Mouse (Mus musculus) thymus, postnatal 0 days (tissue): ENCODE results near the gene Olfr107. TPM values are rescaled to one million over a fixed set of nuclear protein-coding genes. Genes with fewer than 3 reads are reported as not detected.

Source experiments
- DNase-seq: peaks from one replicate; pipeline ENCODE4 v3.0.0-alpha.2; 2015; ENCODE audit warnings: low spot score
- polyA plus RNA-seq: library from polyadenylated mRNA; unstranded; fragments of >200 nt; fragmentation: Nextera tagmentation; extraction: Ambion mirVana; gene quantifications from 2 replicates; pipeline ENCODE4 v1.2.1, GENCODE M21; 2015

Gene Olfr107
- not detected in 2 replicates for polyA plus RNA-seq

DNA sequence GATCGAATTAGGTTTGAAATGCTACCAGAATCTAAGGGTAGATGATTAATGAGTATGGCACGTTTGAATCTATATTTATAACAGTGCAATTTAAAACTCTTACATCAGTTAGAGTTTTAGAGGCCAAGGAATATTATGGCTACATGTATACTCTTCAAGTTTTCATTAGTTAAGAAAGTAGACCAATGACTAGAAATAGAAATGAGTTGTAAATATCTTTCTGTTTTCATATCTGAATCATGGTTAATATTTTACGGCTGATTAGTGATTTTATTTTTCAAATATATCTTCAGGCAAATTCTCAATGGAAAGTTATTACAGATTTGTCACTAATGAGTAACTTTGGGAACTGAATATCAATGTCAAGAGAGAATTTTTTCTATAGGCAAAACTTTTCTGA, at the start of gene Olfr107:
Gene Olfr107 (plus strand): TSS at position 301 of the 400 bp plus-strand sequence.
- no peak for DNase-seq

GRCm38 (mm10) chr17:37359282-37359681, 39.7 kb upstream of the Olfr107 start, which contains the start of gene Olfr104-ps:
Gene Olfr104-ps, plus strand, starts transcription at chr17:37359582.
- DNase-seq: no peak

DNA sequence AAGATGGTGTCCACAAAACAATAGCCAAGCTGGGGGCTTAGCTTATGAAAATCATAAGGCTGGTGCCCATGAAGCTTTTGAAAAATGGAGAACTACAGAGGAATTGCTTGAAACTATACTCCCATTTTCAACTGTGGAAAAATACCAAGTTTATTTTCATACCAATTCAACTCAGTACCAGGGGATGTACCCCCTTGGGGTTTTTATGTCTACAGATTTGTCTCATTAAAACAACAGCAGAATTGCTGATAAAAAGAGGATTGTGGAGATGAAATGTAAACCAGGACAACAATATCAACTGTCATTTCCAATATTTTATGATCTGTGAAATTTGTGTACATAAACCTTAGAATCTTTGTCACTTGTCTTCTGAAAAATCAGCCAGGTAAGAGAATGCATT, 20.3 kb upstream of the Olfr107 start, which contains the start of gene Olfr105-ps:
Gene Olfr105-ps (plus strand): TSS at position 301 of the 400 bp plus-strand sequence.
- no peak for DNase-seq

DNA sequence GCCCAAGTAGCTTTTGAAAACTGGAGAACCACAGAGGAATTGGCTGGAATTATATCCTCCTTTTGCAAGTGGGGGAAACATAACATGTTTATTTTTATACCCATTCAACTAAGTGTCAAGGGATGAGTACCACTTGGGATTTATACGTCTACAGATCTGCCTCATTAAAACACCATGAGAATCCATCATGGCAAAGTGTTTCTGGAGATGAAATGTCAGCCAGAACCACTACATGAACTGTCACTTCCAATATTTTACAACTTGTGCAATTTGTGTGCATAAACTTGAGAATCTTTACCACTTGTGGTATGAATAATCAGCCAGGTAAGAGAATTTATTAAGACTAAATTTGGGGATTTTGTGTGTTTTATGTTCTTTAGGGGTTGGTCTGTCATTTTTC, 8.9 kb upstream of the Olfr107 start, which contains the start of gene Olfr106-ps:
Gene Olfr106-ps (plus strand): TSS at position 301 of the 400 bp plus-strand sequence.
- no peak for DNase-seq

DNA sequence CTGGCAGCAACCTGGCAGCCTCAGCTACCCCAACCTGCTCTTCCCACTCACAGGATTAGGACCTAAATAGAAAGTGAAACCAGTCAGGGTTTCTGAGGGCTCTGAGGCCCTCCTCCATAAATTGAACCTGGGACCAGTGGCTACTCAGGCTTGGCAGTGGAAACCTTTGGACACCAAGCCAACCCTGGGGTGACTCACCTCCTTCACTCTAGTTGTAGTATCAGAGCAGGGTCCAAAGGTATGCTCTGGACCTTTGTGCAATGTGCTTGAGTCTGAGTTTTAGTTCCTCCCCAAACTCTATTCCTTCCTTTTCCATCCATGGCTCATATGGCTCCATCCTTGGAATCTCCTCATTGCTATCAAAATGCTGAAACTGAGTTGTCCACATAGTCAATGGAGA, 14.4 kb downstream of the Olfr107 start:
- DNase-seq: no peak

DNA sequence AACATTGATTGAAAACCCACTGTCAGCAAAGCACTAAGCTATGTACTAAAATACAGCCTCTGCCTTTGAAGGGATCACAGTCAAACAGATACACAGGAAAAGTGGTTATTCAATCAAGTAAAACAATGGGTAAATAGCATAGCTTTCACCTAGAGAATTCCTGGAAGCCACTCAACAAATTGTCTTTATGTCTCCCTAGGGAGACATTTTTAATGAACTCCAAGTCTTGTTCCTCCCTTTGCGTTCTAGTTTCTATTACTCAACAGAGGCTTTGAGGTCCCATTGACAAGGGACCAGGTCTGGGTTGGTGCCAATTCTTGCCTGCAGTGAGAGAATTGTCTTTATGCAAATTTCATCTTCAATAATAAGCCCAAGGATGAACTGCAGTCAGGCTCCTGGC, 46.2 kb downstream of the Olfr107 start, which contains the start of gene Olfr108:
Gene Olfr108 (plus strand): TSS at position 301 of the 400 bp plus-strand sequence.
- DNase-seq: no peak

Other genes starting within 250 kb of the Olfr107 start
- not detected in 2 replicates for gene Olfr93, start 237.7 kb upstream of the Olfr107 start, polyA plus RNA-seq
- gene Ubd, start 205.3 kb upstream of the Olfr107 start, polyA plus RNA-seq: 83.6 and 90.3 TPM in 2 replicates
- gene Olfr94, start 198.2 kb upstream of the Olfr107 start, polyA plus RNA-seq: not detected in 2 replicates
- not detected in 2 replicates for gene Olfr95, start 186.1 kb upstream of the Olfr107 start, polyA plus RNA-seq
- gene Olfr96, start 179.1 kb upstream of the Olfr107 start, polyA plus RNA-seq: not detected in 2 replicates
- not detected in 2 replicates for gene Olfr97, start 161.9 kb upstream of the Olfr107 start, polyA plus RNA-seq
- gene Olfr98, start 135.5 kb upstream of the Olfr107 start, polyA plus RNA-seq: not detected in 2 replicates
- gene H2-M3, start 129.0 kb upstream of the Olfr107 start, polyA plus RNA-seq: 21.7 TPM in 2 replicates
- gene Olfr99, start 115.8 kb upstream of the Olfr107 start, polyA plus RNA-seq: 0.14 and 0.30 TPM in 2 replicates
- not detected in 2 replicates for gene Olfr101, start 94.9 kb upstream of the Olfr107 start, polyA plus RNA-seq
- not detected in 2 replicates for gene Olfr102, start 82.2 kb upstream of the Olfr107 start, polyA plus RNA-seq
- not detected in 2 replicates for gene Olfr103, start 59.5 kb upstream of the Olfr107 start, polyA plus RNA-seq
- gene Olfr104-ps, start 39.6 kb upstream of the Olfr107 start, polyA plus RNA-seq: not detected in 2 replicates
- gene Olfr105-ps, start 20.2 kb upstream of the Olfr107 start, polyA plus RNA-seq: 0.04 TPM in 1 of 2 replicates, not detected in the other
- gene Olfr106-ps, start 8.8 kb upstream of the Olfr107 start, polyA plus RNA-seq: not detected in 2 replicates
- not detected in 2 replicates for gene Olfr108, start 46.3 kb downstream of the Olfr107 start, polyA plus RNA-seq
- 0.03 TPM in 1 of 2 replicates, not detected in the other for gene Olfr109, start 59.7 kb downstream of the Olfr107 start, polyA plus RNA-seq
- 8.1 and 9.9 TPM in 2 replicates for gene H2-M2, start 84.3 kb downstream of the Olfr107 start, polyA plus RNA-seq
- gene Olfr110, start 93.2 kb downstream of the Olfr107 start, polyA plus RNA-seq: 0.29 and 0.30 TPM in 2 replicates
- gene Olfr111, start 108.8 kb downstream of the Olfr107 start, polyA plus RNA-seq: 0.08 and 0.18 TPM in 2 replicates
- not detected in 2 replicates for gene Olfr112, start 170.2 kb downstream of the Olfr107 start, polyA plus RNA-seq
- not detected in 2 replicates for gene Olfr113, start 178.4 kb downstream of the Olfr107 start, polyA plus RNA-seq
- not detected in 2 replicates for gene Olfr114, start 193.5 kb downstream of the Olfr107 start, polyA plus RNA-seq
- not detected in 2 replicates for gene Olfr115, start 227.9 kb downstream of the Olfr107 start, polyA plus RNA-seq
- not detected in 2 replicates for gene Olfr116, start 228.0 kb downstream of the Olfr107 start, polyA plus RNA-seq